Mouse (Mus musculus): ENCODE results near the gene Ltc4s.

The Ltc4s gene

GRCm38 (mm10) chr11:50245269-50245668 is 6.9 kb upstream of the Ltc4s start:
- DNase-seq: peak; percentile 96

GRCm38 (mm10) chr11:50243926-50244325 is 5.5 kb upstream of the Ltc4s start:
- DNase-seq: peak; percentile 91

GRCm38 (mm10) chr11:50240235-50240911 is 2.0 kb upstream of the Ltc4s start:
- DNase-seq: peak; percentile 96

- peak; percentile 93 for DNase-seq
These were observed 690 bp upstream of the Ltc4s start for GRCm38 (mm10) chr11:50238821-50239791.

GRCm38 (mm10) chr11:50236937-50237835 is 1.2 kb downstream of the Ltc4s start:
- DNase-seq: peak; percentile 96

- peak; percentile 99 for DNase-seq
These were observed 1.9 kb downstream of the Ltc4s start for GRCm38 (mm10) chr11:50236540-50236936.

GRCm38 (mm10) chr11:50234606-50235005 is 3.8 kb downstream of the Ltc4s start:
- DNase-seq: peak; percentile 93

GRCm38 (mm10) chr11:50233993-50234392 is 4.4 kb downstream of the Ltc4s start:
- DNase-seq: peak; percentile 91

GRCm38 (mm10) chr11:50233022-50233421 is 5.4 kb downstream of the Ltc4s start:
- DNase-seq: no peak

- DNase-seq: peak; percentile 88
These were observed 7.0 kb downstream of the Ltc4s start for GRCm38 (mm10) chr11:50231411-50231810.

GRCm38 (mm10) chr11:50230481-50231304 is 7.7 kb downstream of the Ltc4s start:
- DNase-seq: peak; percentile 93

GRCm38 (mm10) chr11:50229252-50229910 is 9.0 kb downstream of the Ltc4s start:
- peak; percentile 94 for DNase-seq

- peak; percentile 94 for DNase-seq
These were observed 9.6 kb downstream of the Ltc4s start for GRCm38 (mm10) chr11:50228772-50229171.

GRCm38 (mm10) chr11:50227736-50228135 is 10.7 kb downstream of the Ltc4s start:
- no peak for DNase-seq

GRCm38 (mm10) chr11:50227226-50227625 is 11.2 kb downstream of the Ltc4s start:
- peak; percentile 95 for DNase-seq

GRCm38 (mm10) chr11:50226406-50226805 is 12.0 kb downstream of the Ltc4s start:
- DNase-seq: peak; percentile 95

- DNase-seq: peak; percentile 97
These were observed 12.6 kb downstream of the Ltc4s start for GRCm38 (mm10) chr11:50225611-50226378.

- DNase-seq: peak; percentile 99
These were observed 13.5 kb downstream of the Ltc4s start for GRCm38 (mm10) chr11:50224671-50225530.
